Mouse (Mus musculus) heart, embryonic 10.5 days (tissue): ENCODE results near the gene Actn1. TPM values are rescaled to one million over a fixed set of nuclear protein-coding genes. Genes with fewer than 3 reads are reported as not detected.

ENCODE experiments used
- DNase-seq: peaks from one replicate; pipeline ENCODE4 v3.0.0-alpha.2; 2017; ENCODE audit warnings: low spot score
- H3K27ac ChIP-seq: fragments of 300-500 bp; sonication (generic); 2 replicates; pipeline ENCODE4 v1.5.1; 2016; ENCODE audit warnings: mild to moderate bottlenecking
- H3K27me3 ChIP-seq: fragments of 300-500 bp; sonication (generic); 2 replicates; pipeline ENCODE4 v1.6.1; 2016; ENCODE audit warnings: mild to moderate bottlenecking; ENCODE audit not compliant: poor library complexity, insufficient read depth, severe bottlenecking
- H3K36me3 ChIP-seq: fragments of 300-500 bp; sonication (generic); 2 replicates; pipeline ENCODE4 v1.6.1; 2016; ENCODE audit warnings: mild to moderate bottlenecking, moderate library complexity
- H3K4me1 ChIP-seq: fragments of 300-500 bp; sonication (generic); 2 replicates; pipeline ENCODE4 v1.6.1; 2016; ENCODE audit warnings: mild to moderate bottlenecking
- H3K4me3 ChIP-seq: fragments of 300-500 bp; sonication (generic); 2 replicates; pipeline ENCODE4 v1.5.1; 2016; ENCODE audit warnings: mild to moderate bottlenecking, moderate library complexity
- H3K9me3 ChIP-seq: fragments of 300-500 bp; sonication (generic); 2 replicates; pipeline ENCODE4 v1.6.1; 2016; ENCODE audit warnings: mild to moderate bottlenecking, moderate library complexity
- WGBS: fragments of 180-500 bp; shearing (Covaris S2); methylation state at CpG from one replicate; pipeline ENCODE4 v1.1.7; 2016; 5-methylcytosine and 5-hydroxymethylcytosine counted together
- polyA plus RNA-seq: library from polyadenylated mRNA; unstranded; fragments of >200 nt; fragmentation: Nextera tagmentation; extraction: Ambion mirVana; gene quantifications from 2 replicates; pipeline ENCODE4 v1.2.1, GENCODE M21; 2016

Gene Actn1
- polyA plus RNA-seq, 1 experiment from 2014 or later, result 67.8 TPM

GRCm38 (mm10) chr12:80191806-80192205 lies 68.4 kb downstream of the Actn1 start:
- Histone ChIP-seq H3K27ac (no peak overlapping the region; the same call in 1 of the 2 replicates), H3K27me3 (no peaks in the 10 kb centered on the region)

DNA sequence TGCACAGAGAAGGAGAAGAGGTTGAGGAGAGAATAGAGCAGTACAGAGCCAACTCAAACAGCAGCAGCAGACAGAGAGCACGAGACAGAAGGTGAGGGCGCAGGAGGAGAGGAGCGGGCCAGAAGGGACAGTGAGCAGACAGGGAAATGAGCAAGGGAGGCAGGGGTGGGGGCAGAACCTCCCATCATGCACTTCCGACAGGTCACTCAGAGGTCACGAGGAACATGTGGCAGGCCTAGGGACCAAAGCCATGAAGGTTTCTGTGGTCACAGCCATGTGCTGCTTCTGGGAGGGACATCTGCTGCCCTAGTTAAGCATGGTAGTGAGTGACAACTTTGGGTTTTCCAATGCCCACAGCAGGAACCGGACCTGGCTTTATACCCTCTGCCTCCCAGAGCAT lies 68.8 kb downstream of the Actn1 start:
- no peak overlapping the region for H3K4me3 ChIP-seq
- no peak overlapping the region; the same call in 1 of the 2 replicates for H3K27ac ChIP-seq
- no peaks in the 10 kb centered on the region for H3K27me3 ChIP-seq
- WGBS, result 81% methylated on average over 6 of the region's 6 CpGs
- no peaks in the 10 kb centered on the region; the same call in 1 of the 2 replicates for H3K4me1 ChIP-seq
- H3K9me3 ChIP-seq, result no peaks in the 10 kb centered on the region
- DNase-seq, result no peak
- peaks cover 99% of the 10 kb centered on the region for H3K36me3 ChIP-seq

More at GRCm38 (mm10) chr12:80191806-80192205, 68.4 kb downstream of the Actn1 start:
- Histone ChIP-seq H3K9me3 (no peaks in the 10 kb centered on the region), H3K4me3 (no peak overlapping the region), H3K36me3 (peaks cover 99% of the 10 kb centered on the region), H3K4me1 (no peaks in the 10 kb centered on the region; the same call in 1 of the 2 replicates)
- DNase-seq, result no peak
- WGBS, result 80% methylated on average over 5 of the region's 5 CpGs

GRCm38 (mm10) chr12:80190915-80191314 lies 69.3 kb downstream of the Actn1 start:
- no peak for DNase-seq

GRCm38 (mm10) chr12:80184041-80184440 lies 76.1 kb downstream of the Actn1 start:
- 85% methylated on average over 5 of the region's 5 CpGs for WGBS
- H3K4me3 ChIP-seq, result no peak overlapping the region
- H3K36me3 ChIP-seq, result peaks cover 90% of the 10 kb centered on the region

More at GRCm38 (mm10) chr12:80190915-80191314, 69.3 kb downstream of the Actn1 start:
- 84% methylated on average over 10 of the region's 10 CpGs for WGBS
- Histone ChIP-seq H3K36me3 (peaks cover 99% of the 10 kb centered on the region), H3K4me1 (no peaks in the 10 kb centered on the region; the same call in 1 of the 2 replicates), H3K27ac (no peak overlapping the region), H3K9me3 (no peaks in the 10 kb centered on the region), H3K4me3 (no peak overlapping the region), H3K27me3 (no peaks in the 10 kb centered on the region)

DNA sequence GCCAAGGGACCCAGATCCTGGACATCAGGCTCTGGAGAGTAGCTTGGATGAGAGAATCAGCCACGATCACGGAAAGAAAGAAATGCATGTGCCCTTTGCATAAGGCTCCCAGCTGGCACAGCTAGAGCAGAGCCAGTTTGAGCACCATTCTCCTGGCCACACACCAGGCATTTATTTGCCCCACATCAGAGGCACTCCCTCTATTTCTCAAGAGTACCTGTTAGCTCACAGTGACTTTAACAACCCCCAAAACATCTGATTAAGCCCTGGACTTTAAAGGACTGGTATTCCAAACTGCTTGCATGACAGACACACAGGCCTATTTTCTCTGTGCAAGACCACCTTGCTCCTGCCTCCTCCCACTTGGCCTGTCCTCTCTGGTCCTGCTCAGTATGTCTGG lies 78.3 kb downstream of the Actn1 start:
- H3K4me3 ChIP-seq, result no peak overlapping the region
- no peaks in the 10 kb centered on the region for H3K27me3 ChIP-seq
- DNase-seq, result no peak
- 96% methylated on average over 2 of the region's 2 CpGs for WGBS
- peaks cover 90% of the 10 kb centered on the region for H3K36me3 ChIP-seq
- no peaks in the 10 kb centered on the region for H3K9me3 ChIP-seq
- H3K4me1 ChIP-seq, result no peaks in the 10 kb centered on the region
- no peak overlapping the region for H3K27ac ChIP-seq

More at GRCm38 (mm10) chr12:80184041-80184440, 76.1 kb downstream of the Actn1 start:
- no peaks in the 10 kb centered on the region for H3K9me3 ChIP-seq
- no peaks in the 10 kb centered on the region for H3K4me1 ChIP-seq
- no peak overlapping the region for H3K27ac ChIP-seq
- no peak for DNase-seq
- H3K27me3 ChIP-seq, result no peaks in the 10 kb centered on the region

- Histone ChIP-seq H3K36me3 (peaks cover 92% of the 10 kb centered on the region), H3K9me3 (no peaks in the 10 kb centered on the region), H3K27ac (no peak overlapping the region), H3K4me1 (no peaks in the 10 kb centered on the region), H3K27me3 (no peaks in the 10 kb centered on the region), H3K4me3 (no peak overlapping the region)
- WGBS, result 77% methylated on average over 10 of the region's 10 CpGs
- no peak for DNase-seq
Observed at GRCm38 (mm10) chr12:80178035-80178434, 82.1 kb downstream of the Actn1 start.

DNA sequence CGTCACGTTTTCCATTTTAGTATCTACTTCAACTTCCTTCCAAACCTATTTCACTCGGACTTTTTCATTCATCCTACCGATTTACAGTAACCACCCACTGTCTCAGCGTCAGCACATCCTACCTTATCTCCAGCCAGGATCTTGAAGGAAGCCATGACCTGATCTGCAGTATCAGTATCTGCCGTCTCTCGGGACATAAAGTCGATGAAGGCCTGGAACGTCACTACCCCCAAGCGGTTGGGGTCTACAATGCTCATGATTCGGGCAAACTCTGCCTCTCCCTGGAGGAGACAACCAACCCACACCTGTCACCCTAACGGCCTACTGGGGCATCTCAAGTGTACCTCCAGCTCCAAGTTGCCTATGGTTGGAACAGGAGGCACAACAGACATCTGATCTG lies 91.4 kb downstream of the Actn1 start:
- peak overlapping the region; percentile 57 for H3K4me3 ChIP-seq
- 57% methylated on average over 12 of the region's 12 CpGs for WGBS
- no peak for DNase-seq
- no peaks in the 10 kb centered on the region for H3K27me3 ChIP-seq
- peaks cover 69% of the 10 kb centered on the region for H3K36me3 ChIP-seq
- H3K9me3 ChIP-seq, result no peaks in the 10 kb centered on the region
- H3K4me1 ChIP-seq, result peaks cover 4% of the 10 kb centered on the region; the same call in 1 of the 2 replicates
- H3K27ac ChIP-seq, result peak overlapping the region; percentile 85

DNA sequence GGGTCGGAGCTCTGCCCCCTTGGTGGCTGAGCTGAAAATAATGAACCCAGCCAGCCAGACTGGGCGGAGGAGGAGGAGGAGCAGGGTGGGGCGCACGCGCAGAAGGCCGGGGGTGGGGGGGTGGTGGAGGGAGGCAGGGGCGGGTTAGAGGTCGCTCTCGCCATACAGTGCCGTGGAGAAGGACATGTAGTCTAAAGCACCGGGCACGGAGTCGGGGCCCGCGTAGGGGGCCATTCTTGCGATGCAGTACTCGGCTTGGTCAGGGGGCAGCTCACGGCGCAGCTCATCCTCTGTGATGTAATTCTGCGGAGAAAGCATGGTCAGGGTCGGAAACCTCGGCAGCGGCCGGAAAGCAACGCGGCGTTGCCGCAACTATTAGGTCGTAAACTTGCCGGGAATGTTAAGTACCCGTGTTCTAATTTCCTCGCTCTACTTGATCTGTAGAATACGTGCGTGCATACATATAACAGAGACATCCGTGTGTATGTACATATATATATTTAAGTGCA lies 91.9 kb downstream of the Actn1 start:
- Histone ChIP-seq H3K9me3 (no peaks in the 10 kb centered on the region), H3K36me3 (peaks cover 64% of the 10 kb centered on the region), H3K27me3 (no peaks in the 10 kb centered on the region), H3K27ac (peak overlapping the region; percentile 85), H3K4me1 (peaks cover 4% of the 10 kb centered on the region; the same call in 1 of the 2 replicates), H3K4me3 (peak overlapping the region; percentile 57)
- peak; percentile 89 for DNase-seq
- WGBS, result 18% methylated on average over 35 of the region's 35 CpGs

DNA sequence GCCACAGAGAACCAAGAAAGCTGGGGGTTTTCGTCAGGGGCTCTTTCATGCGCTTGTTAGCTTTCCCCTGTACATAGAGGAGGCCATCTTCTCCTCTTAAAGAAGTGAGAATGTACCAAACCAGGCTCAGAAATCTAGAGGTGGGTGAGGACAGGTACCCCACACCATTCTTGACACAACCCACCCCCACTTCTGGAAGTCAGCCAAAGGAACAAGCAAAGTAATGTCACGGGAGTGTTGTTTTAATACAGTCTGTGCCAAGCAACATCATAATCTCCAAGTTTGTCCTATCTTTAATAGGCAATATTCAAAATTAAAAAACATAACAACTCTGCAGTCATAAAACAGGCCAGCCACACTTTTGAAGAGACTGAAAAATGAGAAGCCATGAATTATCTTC lies 92.8 kb downstream of the Actn1 start:
- peaks cover 55% of the 10 kb centered on the region for H3K36me3 ChIP-seq
- DNase-seq, result no peak
- 93% methylated on average over 3 of the region's 3 CpGs for WGBS
- no peaks in the 10 kb centered on the region for H3K9me3 ChIP-seq
- no peaks in the 10 kb centered on the region for H3K27me3 ChIP-seq
- peaks cover 4% of the 10 kb centered on the region; the same call in 1 of the 2 replicates for H3K4me1 ChIP-seq
- H3K4me3 ChIP-seq, result no peak overlapping the region
- H3K27ac ChIP-seq, result no peak overlapping the region

DNA sequence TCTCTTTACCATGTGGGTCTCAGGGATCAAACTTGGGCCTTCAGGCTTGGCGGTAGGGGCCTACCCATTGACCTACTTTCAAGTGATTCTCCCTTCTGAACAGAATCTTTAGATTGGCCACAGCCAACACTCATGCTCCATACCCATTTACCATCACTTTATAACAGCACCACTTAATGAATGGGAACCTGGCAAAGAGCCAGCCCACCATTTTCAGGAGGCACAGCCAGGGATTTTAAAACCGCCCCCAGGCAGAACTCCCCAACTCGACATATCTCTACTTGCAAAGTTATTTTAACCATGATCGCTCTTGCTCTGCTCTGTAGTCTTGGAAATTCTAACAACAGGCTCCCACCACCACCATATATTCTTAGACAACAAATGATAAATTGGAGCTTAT lies 93.5 kb downstream of the Actn1 start:
- DNase-seq, result no peak
- peaks cover 4% of the 10 kb centered on the region; the same call in 1 of the 2 replicates for H3K4me1 ChIP-seq
- H3K4me3 ChIP-seq, result no peak overlapping the region
- no peak overlapping the region for H3K27ac ChIP-seq
- 86% methylated on average over 4 of the region's 4 CpGs for WGBS
- H3K27me3 ChIP-seq, result no peaks in the 10 kb centered on the region
- no peaks in the 10 kb centered on the region for H3K9me3 ChIP-seq
- H3K36me3 ChIP-seq, result peaks cover 50% of the 10 kb centered on the region

DNA sequence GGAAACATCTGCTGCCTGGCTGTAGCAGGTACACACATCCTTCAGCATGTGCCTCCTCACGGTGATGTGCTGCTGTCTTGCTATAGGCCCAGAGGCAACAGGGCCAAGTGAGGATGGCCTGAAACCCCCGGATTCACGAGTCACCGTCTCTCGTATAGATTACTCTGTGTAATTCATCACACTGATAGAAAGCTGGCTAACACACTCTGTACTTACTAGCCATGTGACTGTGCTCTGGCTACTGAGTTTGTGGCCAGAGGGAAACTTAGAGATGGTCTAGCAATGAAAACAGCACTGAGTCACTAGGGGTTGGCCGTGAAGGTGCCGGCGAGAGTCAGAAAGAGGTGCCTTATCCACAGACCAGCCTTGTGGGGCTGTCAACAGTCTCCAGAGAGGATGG lies 95.6 kb downstream of the Actn1 start:
- peaks cover 4% of the 10 kb centered on the region; the same call in 1 of the 2 replicates for H3K4me1 ChIP-seq
- DNase-seq, result no peak
- no peaks in the 10 kb centered on the region for H3K27me3 ChIP-seq
- 82% methylated on average over 8 of the region's 8 CpGs for WGBS
- H3K4me3 ChIP-seq, result no peak overlapping the region
- H3K9me3 ChIP-seq, result no peaks in the 10 kb centered on the region
- no peak overlapping the region for H3K27ac ChIP-seq
- H3K36me3 ChIP-seq, result peaks cover 29% of the 10 kb centered on the region

DNA sequence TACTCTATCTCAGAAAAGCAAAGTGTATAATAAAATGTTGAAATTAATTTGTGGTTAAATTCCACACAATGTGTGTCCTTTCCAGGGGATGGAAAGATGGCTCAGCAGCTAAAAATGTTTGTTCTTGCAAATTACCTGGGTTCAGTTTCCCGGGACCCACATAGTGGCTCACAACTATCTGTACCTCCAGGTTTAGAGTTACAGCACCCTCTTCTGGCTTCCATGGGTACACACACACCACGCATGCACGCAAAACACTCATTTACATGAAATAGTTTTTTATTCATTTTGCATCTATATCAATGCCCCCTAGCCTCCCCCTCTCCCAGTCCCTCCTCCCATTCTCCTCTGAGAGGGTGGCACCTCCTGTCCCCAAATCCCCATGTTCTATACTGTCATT lies 97.7 kb downstream of the Actn1 start:
- Histone ChIP-seq H3K27ac (no peak overlapping the region), H3K27me3 (no peaks in the 10 kb centered on the region), H3K36me3 (peaks cover 20% of the 10 kb centered on the region), H3K4me3 (no peak overlapping the region), H3K4me1 (no peaks in the 10 kb centered on the region), H3K9me3 (no peaks in the 10 kb centered on the region)
- no peak for DNase-seq
- 81% methylated on average over 3 of the region's 3 CpGs for WGBS

- no peak overlapping the region for H3K4me3 ChIP-seq
- no peaks in the 10 kb centered on the region for H3K9me3 ChIP-seq
- H3K4me1 ChIP-seq, result no peaks in the 10 kb centered on the region
- no peak for DNase-seq
- no peaks in the 10 kb centered on the region; the same call in 1 of the 2 replicates for H3K36me3 ChIP-seq
- no peak overlapping the region for H3K27ac ChIP-seq
- H3K27me3 ChIP-seq, result no peaks in the 10 kb centered on the region; the same call in 1 of the 2 replicates
- 7% methylated on average over 5 of the region's 5 CpGs for WGBS
Observed at GRCm38 (mm10) chr12:80157675-80158074, 102.5 kb downstream of the Actn1 start.
